Mouse (Mus musculus): Measurements from ENCODE around the gene Chst8.

The Chst8 gene

GRCm38 (mm10) chr7:34799950-34800511 lies 12.5 kb downstream of the Chst8 start:
- DNase-seq (ENCODE audit: low read depth) = no peak

- DNase-seq (ENCODE audit: low read depth) = no peak
These were observed 13.1 kb downstream of the Chst8 start for GRCm38 (mm10) chr7:34799404-34799771.

- no peak for DNase-seq (ENCODE audit: low read depth)
These were observed 13.8 kb downstream of the Chst8 start for GRCm38 (mm10) chr7:34798441-34799403.

- DNase-seq (ENCODE audit: low read depth) = no peak
These were observed 14.5 kb downstream of the Chst8 start for GRCm38 (mm10) chr7:34798039-34798438.

- no peak for DNase-seq (ENCODE audit: low read depth)
These were observed 22.1 kb downstream of the Chst8 start for GRCm38 (mm10) chr7:34790459-34790858.

- no peak for DNase-seq (ENCODE audit: low read depth)
These were observed 25.3 kb downstream of the Chst8 start for GRCm38 (mm10) chr7:34787171-34787570.

- no peak for DNase-seq (ENCODE audit: low read depth)
These were observed 27.5 kb downstream of the Chst8 start for GRCm38 (mm10) chr7:34785052-34785451.

GRCm38 (mm10) chr7:34784469-34784868 lies 28.0 kb downstream of the Chst8 start:
- no peak for DNase-seq (ENCODE audit: low read depth)

- DNase-seq (ENCODE audit: low read depth) = no peak
These were observed 30.5 kb downstream of the Chst8 start for GRCm38 (mm10) chr7:34781988-34782387.

GRCm38 (mm10) chr7:34781217-34781616 lies 31.3 kb downstream of the Chst8 start:
- DNase-seq (ENCODE audit: low read depth) = no peak

GRCm38 (mm10) chr7:34778426-34778825 lies 34.1 kb downstream of the Chst8 start:
- DNase-seq (ENCODE audit: low read depth) = no peak

- no peak for DNase-seq (ENCODE audit: low read depth)
These were observed 36.9 kb downstream of the Chst8 start for GRCm38 (mm10) chr7:34775659-34776058.

GRCm38 (mm10) chr7:34774947-34775346 lies 37.6 kb downstream of the Chst8 start:
- no peak for DNase-seq (ENCODE audit: low read depth)

- no peak for DNase-seq (ENCODE audit: low read depth)
These were observed 38.5 kb downstream of the Chst8 start for GRCm38 (mm10) chr7:34774020-34774419.

GRCm38 (mm10) chr7:34773309-34773708 lies 39.2 kb downstream of the Chst8 start:
- no peak for DNase-seq (ENCODE audit: low read depth)

- no peak for DNase-seq (ENCODE audit: low read depth)
These were observed 43.0 kb downstream of the Chst8 start for GRCm38 (mm10) chr7:34769531-34769930.

GRCm38 (mm10) chr7:34764250-34765148 lies 48.0 kb downstream of the Chst8 start:
- no peak for DNase-seq (ENCODE audit: low read depth)

- DNase-seq (ENCODE audit: low read depth) = no peak
These were observed 53.1 kb downstream of the Chst8 start for GRCm38 (mm10) chr7:34759378-34759822.

- DNase-seq (ENCODE audit: low read depth) = no peak
These were observed 53.8 kb downstream of the Chst8 start for GRCm38 (mm10) chr7:34758721-34759120.

- DNase-seq (ENCODE audit: low read depth) = no peak
These were observed 55.0 kb downstream of the Chst8 start for GRCm38 (mm10) chr7:34757513-34757912.

- no peak for DNase-seq (ENCODE audit: low read depth)
These were observed 59.2 kb downstream of the Chst8 start for GRCm38 (mm10) chr7:34753140-34753886.

All from c-Kit-positive CD71-negative TER-119-negative erythroid progenitor cells, embryonic 14.5 days (primary cell).